Mouse (Mus musculus): ENCODE measurements around the gene 1700003E16Rik.

1700003E16Rik gene

GRCm38 (mm10) chr6:83208050-83208400 is 51.8 kb downstream of the 1700003E16Rik start:
- DNase-seq: no peak

- no peak for DNase-seq
These were observed 54.3 kb downstream of the 1700003E16Rik start for GRCm38 (mm10) chr6:83210495-83210894.

- no peak for DNase-seq
These were observed 55.3 kb downstream of the 1700003E16Rik start for GRCm38 (mm10) chr6:83211526-83211925.

Measured in B cell, adult 2 months (primary cell).